Mouse (Mus musculus) gonadal fat pad, adult 2 months (tissue): ENCODE data around the gene Sh2d4b. TPM values are rescaled to one million over a fixed set of nuclear protein-coding genes. Genes with fewer than 3 reads are reported as not detected.

Experiments used
- DNase-seq: peaks from one replicate; pipeline ENCODE4 v3.0.0-alpha.2; 2012; ENCODE audit warnings: low read depth
- polyA plus RNA-seq: library from polyadenylated mRNA; depleted of rRNA; stranded (reverse); fragments of >200 nt; gene quantifications from 2 replicates; pipeline ENCODE4 v1.2.3, GENCODE M21; 2012

Gene Sh2d4b
- polyA plus RNA-seq, 1 experiment = 0.57 TPM

- no peak for DNase-seq
Observed at GRCm38 (mm10) chr14:40906770-40907169, 13.7 kb upstream of the Sh2d4b start.

- no peak for DNase-seq
Observed at GRCm38 (mm10) chr14:40905813-40906212, 12.7 kb upstream of the Sh2d4b start.

- DNase-seq = no peak
Observed at GRCm38 (mm10) chr14:40902307-40903055, 9.4 kb upstream of the Sh2d4b start.

GRCm38 (mm10) chr14:40900267-40900666 lies 7.2 kb upstream of the Sh2d4b start:
- no peak for DNase-seq

GRCm38 (mm10) chr14:40897916-40898315 lies 4.8 kb upstream of the Sh2d4b start:
- DNase-seq = no peak

- no peak for DNase-seq
Observed at GRCm38 (mm10) chr14:40895681-40896080, 2.6 kb upstream of the Sh2d4b start.

GRCm38 (mm10) chr14:40894576-40895247 lies 1.6 kb upstream of the Sh2d4b start:
- DNase-seq = no peak

GRCm38 (mm10) chr14:40893884-40894283 lies 818 bp upstream of the Sh2d4b start:
- DNase-seq = no peak

GRCm38 (mm10) chr14:40892326-40892825 lies 690 bp downstream of the Sh2d4b start:
- no peak for DNase-seq

- no peak for DNase-seq
Observed at GRCm38 (mm10) chr14:40891506-40891905, 1.6 kb downstream of the Sh2d4b start.

- DNase-seq = no peak
Observed at GRCm38 (mm10) chr14:40889704-40890103, 3.4 kb downstream of the Sh2d4b start.

- no peak for DNase-seq
Observed at GRCm38 (mm10) chr14:40889181-40889580, 3.9 kb downstream of the Sh2d4b start.

- no peak for DNase-seq
Observed at GRCm38 (mm10) chr14:40886428-40887202, 6.5 kb downstream of the Sh2d4b start.

- no peak for DNase-seq
Observed at GRCm38 (mm10) chr14:40885752-40886151, 7.3 kb downstream of the Sh2d4b start.

- no peak for DNase-seq
Observed at GRCm38 (mm10) chr14:40885225-40885624, 7.8 kb downstream of the Sh2d4b start.

- no peak for DNase-seq
Observed at GRCm38 (mm10) chr14:40874565-40874964, 18.5 kb downstream of the Sh2d4b start.

- DNase-seq = no peak
Observed at GRCm38 (mm10) chr14:40873961-40874360, 19.1 kb downstream of the Sh2d4b start.

- no peak for DNase-seq
Observed at GRCm38 (mm10) chr14:40870598-40870997, 22.5 kb downstream of the Sh2d4b start.

GRCm38 (mm10) chr14:40864811-40865514 lies 28.1 kb downstream of the Sh2d4b start:
- DNase-seq = no peak

- DNase-seq = no peak
Observed at GRCm38 (mm10) chr14:40863659-40864058, 29.4 kb downstream of the Sh2d4b start.

- no peak for DNase-seq
Observed at GRCm38 (mm10) chr14:40863022-40863421, 30.0 kb downstream of the Sh2d4b start.

- DNase-seq = no peak
Observed at GRCm38 (mm10) chr14:40852978-40853377, 40.1 kb downstream of the Sh2d4b start.
